Mouse (Mus musculus) forebrain, embryonic 14.5 days (tissue): Measurements from ENCODE around the gene Psmd4. TPM values are rescaled to one million over a fixed set of nuclear protein-coding genes. Genes with fewer than 3 reads are reported as not detected.
"Not testable (repeated sequence)": the region's sequence is repeated elsewhere in the genome, so short reads cannot be mapped to it uniquely, and the experiment has no call there.

Source experiments
- ATAC-seq: fragments of 200-750 bp; cut with Nextera tagmentation; 2 replicates; pipeline ENCODE4 v1.8.0; 2017; ENCODE audit warnings: mild to moderate bottlenecking, moderate library complexity
- DNase-seq: peaks from one replicate; pipeline ENCODE4 v3.0.0-alpha.2; 2015; ENCODE audit warnings: low spot score
- H3K27ac ChIP-seq: fragments of 300-500 bp; sonication (generic); 2 replicates; pipeline ENCODE4 v1.5.1; 2014; ENCODE audit warnings: low read depth, mild to moderate bottlenecking, control low read depth, low read length, moderate library complexity
- H3K27me3 ChIP-seq: fragments of 300-500 bp; sonication (generic); replicated peaks from 2 replicates; pipeline ENCODE4 v1.6.1; 2014; ENCODE audit warnings: low read length, control low read depth, mixed read lengths; ENCODE audit not compliant: control insufficient read depth, insufficient read depth
- H3K36me3 ChIP-seq: fragments of 300-500 bp; sonication (generic); 2 replicates; pipeline ENCODE4 v1.6.1; 2014; ENCODE audit warnings: low read length, control low read depth; ENCODE audit not compliant: control insufficient read depth, insufficient read depth
- H3K4me1 ChIP-seq: fragments of 300-500 bp; sonication (generic); 2 replicates; pipeline ENCODE4 v1.6.1; 2014; ENCODE audit warnings: antibody characterized with exemption, low read length, control low read depth; ENCODE audit not compliant: control insufficient read depth, insufficient read depth
- H3K4me2 ChIP-seq: fragments of 300-500 bp; sonication (generic); 2 replicates; pipeline ENCODE4 v1.6.1; 2014; ENCODE audit warnings: mild to moderate bottlenecking, control low read depth, low read length
- H3K4me3 ChIP-seq: fragments of 300-500 bp; sonication (generic); 2 replicates; pipeline ENCODE4 v1.5.1; 2014; ENCODE audit warnings: low read depth, low read length, control low read depth
- H3K9ac ChIP-seq: fragments of 300-500 bp; sonication (generic); 2 replicates; pipeline ENCODE4 v1.6.1; 2014; ENCODE audit warnings: mild to moderate bottlenecking, low read length, control low read depth, moderate library complexity
- H3K9me3 ChIP-seq: fragments of 300-500 bp; sonication (generic); replicated peaks from 2 replicates; pipeline ENCODE4 v1.6.1; 2016; ENCODE audit warnings: low read length, control low read depth, mixed read lengths; ENCODE audit not compliant: control insufficient read depth
- WGBS: fragments of 180-500 bp; shearing (Covaris S2); extraction: QIAGEN DNeasy Blood & Tissue Kit; methylation state at CpG from one replicate; pipeline ENCODE4 v1.1.7; 2014; 5-methylcytosine and 5-hydroxymethylcytosine counted together
- polyA plus RNA-seq: library from polyadenylated mRNA; unstranded; fragments of >200 nt; fragmentation: Nextera tagmentation; extraction: Ambion mirVana; gene quantifications from 2 replicates; pipeline ENCODE4 v1.2.1, GENCODE M21; 2014

Psmd4 gene
- polyA plus RNA-seq, 1 experiment from 2014 or later: 334 TPM

DNA sequence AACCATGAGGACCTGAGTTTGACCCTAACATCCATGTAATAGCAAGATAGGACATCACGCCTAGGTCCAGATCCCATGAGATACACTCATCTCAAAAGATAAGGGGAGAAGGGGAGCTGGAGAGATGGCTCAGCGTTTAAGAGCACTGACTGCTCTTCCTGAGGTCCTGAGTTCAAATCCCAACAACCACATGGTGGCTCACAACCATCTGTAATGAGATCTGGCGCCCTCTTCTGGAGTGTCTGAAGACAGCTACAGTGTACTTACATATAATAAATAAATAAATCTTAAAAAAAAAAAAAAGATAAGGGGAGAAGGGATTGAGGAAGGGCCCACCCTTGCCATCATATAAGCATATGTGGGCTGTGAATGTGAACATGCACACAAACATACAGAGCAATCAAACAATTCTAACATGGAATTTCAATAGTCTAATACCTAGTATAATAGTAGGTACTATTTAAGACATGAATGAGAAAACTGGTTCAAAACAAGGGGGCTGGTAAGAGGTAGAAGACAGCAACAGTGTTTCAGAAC, 13.1 kb downstream of the Psmd4 start:
- H3K4me3 ChIP-seq: not testable (repeated sequence)
- H3K36me3 ChIP-seq: peaks cover 46% of the 10 kb centered on the region

DNA sequence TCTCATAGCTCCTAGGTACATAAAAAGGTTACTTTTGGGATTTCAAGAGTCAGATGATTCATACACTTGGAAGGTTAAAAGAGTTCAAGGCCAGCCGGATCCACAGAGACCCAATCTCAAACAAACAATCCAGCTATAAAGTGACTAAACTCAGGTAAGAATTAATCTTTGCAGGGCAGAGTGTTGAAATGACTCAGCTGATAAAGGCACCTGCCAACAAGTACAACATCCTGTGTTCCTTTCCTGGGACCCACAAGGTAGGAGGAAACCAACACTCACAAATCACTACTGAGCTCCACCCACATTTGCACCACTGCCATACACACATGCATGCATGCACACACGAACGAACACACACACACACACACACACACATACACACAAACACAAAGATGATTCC, 13.8 kb downstream of the Psmd4 start:
- H3K4me3 ChIP-seq: no peak overlapping the region
- peaks cover 38% of the 10 kb centered on the region for H3K36me3 ChIP-seq
- WGBS: 92% methylated on average over 3 of the region's 3 CpGs
- H3K4me2 ChIP-seq: no peak overlapping the region
- H3K9ac ChIP-seq: no peak overlapping the region
- no peaks in the 10 kb centered on the region for H3K27me3 ChIP-seq
- no peaks in the 10 kb centered on the region for H3K4me1 ChIP-seq
- H3K27ac ChIP-seq: no peak overlapping the region
- no peaks in the 10 kb centered on the region for H3K9me3 ChIP-seq
- DNase-seq (no peak), ATAC-seq (no peak)

More for the DNA sequence above, 13.1 kb downstream of the Psmd4 start:
- not testable (repeated sequence) for ATAC-seq, H3K4me2 ChIP-seq, H3K27me3 ChIP-seq, H3K9me3 ChIP-seq, H3K27ac ChIP-seq, H3K9ac ChIP-seq, H3K4me1 ChIP-seq, DNase-seq
- 69% methylated on average over 3 of the region's 3 CpGs for WGBS

DNA sequence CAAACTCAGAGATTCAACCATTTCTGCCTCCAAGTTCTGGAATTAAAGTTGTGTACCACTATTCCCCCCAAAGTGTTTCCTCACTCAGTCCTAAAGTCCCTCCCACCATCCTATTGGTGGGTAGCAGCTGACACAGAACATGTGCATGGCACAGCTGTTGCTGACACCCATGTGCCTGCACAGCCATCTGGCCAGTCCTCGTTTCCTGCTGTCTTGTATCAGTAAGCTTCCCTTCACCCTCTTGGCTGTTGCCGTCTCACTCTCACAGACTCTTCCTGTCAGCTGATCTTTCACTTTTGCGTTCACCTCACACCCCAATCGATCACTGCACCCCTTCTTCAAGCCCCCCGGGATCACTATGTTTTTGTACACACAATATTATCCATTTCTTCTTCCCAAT, 14.7 kb downstream of the Psmd4 start:
- ATAC-seq (peak; percentile 79), DNase-seq (peak; percentile 75)
- Histone ChIP-seq H3K27me3 (no peaks in the 10 kb centered on the region), H3K27ac (no peak overlapping the region), H3K4me3 (no peak overlapping the region), H3K36me3 (peaks cover 29% of the 10 kb centered on the region), H3K4me1 (no peaks in the 10 kb centered on the region), H3K9ac (no peak overlapping the region), H3K9me3 (no peaks in the 10 kb centered on the region), H3K4me2 (no peak overlapping the region)
- WGBS: 60% methylated on average over 5 of the region's 5 CpGs

DNA sequence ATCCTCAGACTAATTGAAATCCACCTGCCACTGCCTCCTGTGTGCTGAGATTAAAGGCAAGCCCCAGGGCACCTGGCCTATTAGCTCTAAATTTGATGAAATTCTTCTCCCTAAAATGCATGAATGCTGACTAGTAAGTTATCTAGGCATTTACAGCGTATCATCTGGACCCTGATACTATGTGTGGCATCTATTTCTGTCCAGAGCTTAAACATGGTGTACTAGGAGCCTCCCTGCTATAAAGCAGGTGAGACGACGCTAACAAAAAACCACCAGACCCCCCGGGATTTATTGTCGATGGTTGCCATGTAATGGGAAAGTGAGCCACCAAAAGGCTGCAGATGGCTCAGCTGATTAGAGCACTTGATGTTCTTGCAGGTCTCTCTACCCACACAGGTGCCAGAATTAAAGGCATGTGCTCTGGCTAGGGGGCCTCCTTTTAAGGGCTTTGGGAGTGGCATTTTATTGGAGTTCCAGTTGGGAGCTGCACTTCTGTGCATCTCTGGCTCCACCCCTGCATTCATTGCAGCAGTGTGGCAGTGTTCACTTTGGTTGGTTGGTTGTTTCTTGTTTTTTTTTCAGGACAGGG, 15.3 kb downstream of the Psmd4 start:
- H3K4me2 ChIP-seq: no peak overlapping the region
- H3K9ac ChIP-seq: no peak overlapping the region
- peaks cover 25% of the 10 kb centered on the region for H3K36me3 ChIP-seq
- ATAC-seq (peak; percentile 25), DNase-seq (no peak)
- no peaks in the 10 kb centered on the region for H3K27me3 ChIP-seq
- H3K4me3 ChIP-seq: no peak overlapping the region
- WGBS: 55% methylated on average over 5 of the region's 5 CpGs
- no peak overlapping the region for H3K27ac ChIP-seq
- H3K9me3 ChIP-seq: no peaks in the 10 kb centered on the region
- H3K4me1 ChIP-seq: no peaks in the 10 kb centered on the region

DNA sequence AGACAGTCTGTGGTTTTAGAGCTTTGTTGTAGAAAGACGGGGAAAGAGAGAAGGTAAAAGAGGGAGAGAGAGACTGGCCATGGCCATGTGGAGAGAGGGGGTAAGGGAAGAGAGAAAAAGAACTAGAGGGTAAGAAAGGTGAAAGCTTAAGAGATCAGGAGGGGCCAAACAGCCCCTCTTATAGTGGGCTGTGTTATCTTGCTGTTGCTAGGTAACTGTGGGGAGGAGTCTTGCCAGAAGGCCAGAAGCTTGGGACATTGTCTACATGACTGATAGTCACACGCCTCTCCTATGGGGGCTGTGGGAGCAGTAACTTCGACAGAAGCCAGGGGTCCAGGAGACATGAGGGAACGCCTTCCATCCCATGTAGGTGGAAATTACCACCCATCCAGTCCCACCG, 17.2 kb downstream of the Psmd4 start:
- Histone ChIP-seq H3K4me2 (no peak overlapping the region), H3K4me1 (no peaks in the 10 kb centered on the region), H3K4me3 (no peak overlapping the region), H3K9me3 (no peaks in the 10 kb centered on the region), H3K27ac (no peak overlapping the region), H3K27me3 (no peaks in the 10 kb centered on the region), H3K9ac (no peak overlapping the region), H3K36me3 (peaks cover 6% of the 10 kb centered on the region)
- no peak for DNase-seq
- no peak for ATAC-seq
- WGBS: 57% methylated on average over 5 of the region's 5 CpGs

DNA sequence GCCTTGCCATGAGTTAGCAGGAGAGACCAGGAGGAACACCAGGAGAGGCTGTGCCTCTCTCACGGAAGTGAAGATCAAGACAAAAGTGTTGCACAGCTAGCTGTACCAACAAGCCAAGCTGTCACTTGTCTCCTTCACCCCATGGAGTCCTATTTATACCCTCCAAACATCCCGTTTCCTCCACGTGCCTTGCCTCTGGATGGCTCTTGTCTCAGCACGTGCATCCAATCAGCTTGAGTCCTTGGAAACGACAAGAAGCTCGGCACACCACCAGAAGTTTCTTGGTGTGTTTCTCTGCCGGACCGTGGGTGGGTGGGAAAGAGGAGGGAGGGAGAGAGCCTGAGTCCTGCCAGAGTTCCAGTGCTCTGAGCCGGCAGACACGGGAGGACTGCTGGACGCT, 17.9 kb downstream of the Psmd4 start:
- DNase-seq (no peak), ATAC-seq (no peak)
- Histone ChIP-seq H3K27me3 (no peaks in the 10 kb centered on the region), H3K4me2 (no peak overlapping the region), H3K36me3 (0 out of 2 replicates have a peak, but pooled peaks cover 2% of the 10 kb centered on the region), H3K4me1 (no peaks in the 10 kb centered on the region), H3K9me3 (no peaks in the 10 kb centered on the region), H3K27ac (no peak overlapping the region), H3K4me3 (no peak overlapping the region), H3K9ac (no peak overlapping the region)
- 30% methylated on average over 11 of the region's 11 CpGs for WGBS

DNA sequence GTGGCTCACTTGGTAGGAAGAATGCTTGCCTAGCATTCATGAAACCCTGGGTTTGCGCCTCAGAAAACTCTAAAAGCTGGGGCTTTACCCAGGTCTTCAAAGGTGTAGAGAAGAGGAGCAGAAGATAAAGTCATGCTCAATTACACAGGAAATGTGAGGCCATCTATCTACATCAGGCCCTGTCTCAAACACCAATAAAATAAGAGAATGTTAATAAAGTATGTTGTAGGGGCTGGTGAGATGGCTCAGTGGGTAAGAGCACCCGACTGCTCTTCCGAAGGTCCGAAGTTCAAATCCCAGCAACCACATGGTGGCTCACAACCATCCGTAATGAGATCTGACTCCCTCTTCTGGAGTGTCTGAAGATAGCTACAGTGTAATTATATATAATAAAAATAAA, 21.5 kb downstream of the Psmd4 start:
- H3K4me1 ChIP-seq, H3K36me3 ChIP-seq: not testable (repeated sequence)

DNA sequence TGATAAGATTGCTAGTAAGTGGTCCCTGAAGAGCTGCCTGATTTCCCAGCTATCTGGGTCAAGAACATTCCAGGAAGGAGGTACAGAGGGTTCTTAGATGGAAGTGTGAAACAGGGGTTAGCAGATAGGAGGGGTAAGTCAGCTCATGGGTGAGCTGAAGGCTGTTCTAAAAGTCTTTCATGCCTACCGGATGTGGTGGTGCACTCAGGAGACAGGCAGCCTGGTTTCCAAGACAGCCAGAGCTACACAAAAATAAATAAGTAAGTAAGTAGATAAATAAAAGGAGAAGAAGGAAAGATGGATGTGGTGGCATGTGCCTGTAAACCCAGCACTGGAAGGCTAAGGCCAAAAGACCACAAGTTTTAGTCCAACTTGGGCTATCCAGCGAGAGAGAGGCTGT, 23.7 kb downstream of the Psmd4 start:
- peaks cover 13% of the 10 kb centered on the region for H3K4me1 ChIP-seq
- no peak overlapping the region for H3K4me2 ChIP-seq
- H3K27me3 ChIP-seq: no peaks in the 10 kb centered on the region
- 84% methylated on average over 2 of the region's 2 CpGs for WGBS
- ATAC-seq (no peak), DNase-seq (no peak)
- no peaks in the 10 kb centered on the region for H3K36me3 ChIP-seq
- no peak overlapping the region for H3K27ac ChIP-seq
- H3K9ac ChIP-seq: no peak overlapping the region
- H3K4me3 ChIP-seq: no peak overlapping the region
- no peaks in the 10 kb centered on the region for H3K9me3 ChIP-seq

More for the DNA sequence above, 21.5 kb downstream of the Psmd4 start:
- DNase-seq, ATAC-seq, H3K9ac ChIP-seq, H3K4me3 ChIP-seq, H3K27ac ChIP-seq, H3K4me2 ChIP-seq, H3K9me3 ChIP-seq, H3K27me3 ChIP-seq: not testable (repeated sequence)
- WGBS: 94% methylated on average over 5 of the region's 5 CpGs

DNA sequence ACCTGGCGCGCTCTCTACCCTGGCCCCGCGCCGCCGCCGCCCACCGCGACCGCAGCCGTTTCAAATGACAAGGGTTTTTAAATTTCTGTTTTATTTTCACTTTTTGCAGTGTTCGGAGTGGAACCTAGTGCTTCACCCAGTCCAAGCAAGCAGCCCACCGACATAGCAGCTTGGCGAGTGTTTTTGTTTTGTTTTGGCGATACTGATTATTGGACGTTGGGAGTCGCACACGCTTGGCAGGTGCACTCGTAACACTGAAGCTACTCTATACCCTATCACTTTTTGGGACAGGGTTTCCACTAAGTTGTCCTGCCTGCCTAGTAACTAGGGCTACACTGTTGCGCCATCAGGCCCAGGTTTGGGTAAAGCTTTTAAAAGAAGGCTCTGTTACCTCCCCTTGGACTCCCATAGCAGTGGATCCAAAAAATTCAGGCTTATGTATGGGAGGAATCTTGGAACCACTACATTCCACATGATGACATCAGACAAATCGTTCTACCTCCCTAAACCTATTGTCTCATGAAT, 25.8 kb downstream of the Psmd4 start:
- Histone ChIP-seq H3K27me3 (no peaks in the 10 kb centered on the region), H3K4me2 (peak overlapping the region; percentile 79), H3K4me3 (peak overlapping the region; percentile 74), H3K9me3 (no peaks in the 10 kb centered on the region), H3K4me1 (peaks cover 15% of the 10 kb centered on the region), H3K36me3 (peaks cover 7% of the 10 kb centered on the region), H3K9ac (peak overlapping the region; percentile 70), H3K27ac (peak overlapping the region; percentile 95)
- ATAC-seq (no peak), DNase-seq (no peak)
- WGBS: 5% methylated on average over 21 of the region's 21 CpGs
